Mouse (Mus musculus) midbrain, postnatal 0 days (tissue): ENCODE measurements around the gene Plcl1. TPM values are rescaled to one million over a fixed set of nuclear protein-coding genes. Genes with fewer than 3 reads are reported as not detected.
A peak's percentile ranks its signal among the peaks of the same experiment; 100 is the strongest.

Experiments used
- ATAC-seq: fragments of 200-750 bp; cut with Nextera tagmentation; 2 replicates; pipeline ENCODE4 v1.8.0; 2017; ENCODE audit warnings: moderate number of reproducible peaks, mild to moderate bottlenecking, moderate TSS enrichment, moderate library complexity; ENCODE audit not compliant: low FRiP score
- DNase-seq: peaks from one replicate; pipeline ENCODE4 v3.0.0-alpha.2; 2015; ENCODE audit warnings: low spot score
- H3K27ac ChIP-seq: fragments of 300-500 bp; sonication (generic); 2 replicates; pipeline ENCODE4 v1.5.1; 2014; ENCODE audit warnings: low read depth, mild to moderate bottlenecking, low read length, mixed read lengths
- H3K27me3 ChIP-seq: fragments of 300-500 bp; sonication (generic); 2 replicates; pipeline ENCODE4 v1.6.1; 2014; ENCODE audit warnings: low read length, control low read depth, mixed read lengths; ENCODE audit not compliant: insufficient read depth
- H3K36me3 ChIP-seq: fragments of 300-500 bp; sonication (generic); 2 replicates; pipeline ENCODE4 v1.6.1; 2014; ENCODE audit warnings: low read length, control low read depth, mixed read lengths; ENCODE audit not compliant: insufficient read depth
- H3K4me1 ChIP-seq: fragments of 300-500 bp; sonication (generic); 2 replicates; pipeline ENCODE4 v1.6.1; 2014; ENCODE audit warnings: mild to moderate bottlenecking, control low read depth, antibody characterized with exemption, low read length, mixed read lengths; ENCODE audit not compliant: insufficient read depth
- H3K4me2 ChIP-seq: fragments of 300-500 bp; sonication (generic); 2 replicates; pipeline ENCODE4 v1.6.1; 2014; ENCODE audit warnings: low read depth, mild to moderate bottlenecking, low read length, mixed read lengths; ENCODE audit not compliant: poor library complexity, severe bottlenecking
- H3K4me3 ChIP-seq: fragments of 300-500 bp; sonication (generic); 2 replicates; pipeline ENCODE4 v1.5.1; 2014; ENCODE audit warnings: low read depth, mild to moderate bottlenecking, low read length, moderate library complexity
- H3K9ac ChIP-seq: fragments of 300-500 bp; sonication (generic); replicated peaks from 2 replicates; pipeline ENCODE4 v1.6.1; 2014; ENCODE audit warnings: mild to moderate bottlenecking, low read length, moderate library complexity, mixed read lengths; ENCODE audit not compliant: poor library complexity, severe bottlenecking
- H3K9me3 ChIP-seq: fragments of 300-500 bp; sonication (generic); 2 replicates; pipeline ENCODE4 v1.6.1; 2016; ENCODE audit warnings: low read length, control low read depth
- CTCF ChIP-seq: IDR thresholded peaks from 2 replicates; pipeline ENCODE4 v1.5.1; 2016; ENCODE audit warnings: antibody characterized with exemption, mild to moderate bottlenecking
- WGBS: fragments of 180-500 bp; shearing (Covaris S2); extraction: QIAGEN DNeasy Blood & Tissue Kit; methylation state at CpG from one replicate; pipeline ENCODE4 v1.1.7; 2014; 5-methylcytosine and 5-hydroxymethylcytosine counted together
- polyA plus RNA-seq: library from polyadenylated mRNA; unstranded; fragments of >200 nt; fragmentation: Nextera tagmentation; extraction: Ambion mirVana; gene quantifications from 2 replicates; pipeline ENCODE4 v1.2.1, GENCODE M21; 2015
- total RNA-seq: library from RNA; depleted of rRNA; stranded (reverse); fragments of >200 nt; gene quantifications from 2 replicates; pipeline ENCODE4 v1.2.3, GENCODE M21; 2014

The Plcl1 gene
- total and polyA plus RNA-seq, 2 experiments from 2014 or later: 3.9 to 9.4 TPM

DNA sequence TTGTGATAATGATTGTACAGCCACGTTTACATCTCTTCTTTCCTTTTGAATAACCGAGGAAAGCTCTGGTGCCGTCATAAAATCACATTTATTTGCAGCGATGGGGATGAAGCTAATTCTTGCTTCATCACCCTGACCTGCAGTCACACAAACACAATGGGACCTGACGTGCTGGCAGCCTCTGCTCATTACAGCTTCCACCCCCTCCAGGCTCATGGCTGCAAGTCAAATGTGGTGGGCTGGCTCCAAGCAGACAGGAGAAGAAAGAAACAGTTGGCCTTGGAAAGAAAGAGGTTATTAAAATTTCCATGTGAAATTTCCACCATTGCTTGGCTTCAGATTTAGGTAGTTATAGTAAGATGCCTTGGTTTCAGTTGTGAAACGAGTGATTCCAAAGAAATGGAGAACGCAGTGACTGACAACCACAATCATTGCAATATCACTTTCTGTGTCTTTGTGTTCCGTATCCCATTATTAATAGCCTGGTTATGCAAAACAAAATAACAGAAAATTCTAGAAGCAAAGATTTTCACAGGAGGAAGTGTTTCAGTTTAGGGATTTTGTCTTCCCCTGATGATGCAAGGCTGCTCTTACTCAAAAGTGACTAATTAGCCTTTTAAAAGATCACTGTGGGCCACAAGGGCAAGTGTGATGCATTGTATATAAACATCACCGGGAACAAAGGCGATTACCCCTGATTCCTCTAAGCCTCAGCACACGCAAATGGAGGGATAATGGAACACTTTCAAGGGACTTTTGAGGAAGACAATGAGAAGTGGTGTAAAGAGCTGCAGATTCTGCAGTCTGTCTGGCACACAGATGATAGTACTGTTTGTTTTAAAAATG, 260.3 kb downstream of the Plcl1 start:
- Histone ChIP-seq H3K4me1 (peaks cover 5% of the 10 kb centered on the region; the same call in 1 of the 2 replicates), H3K36me3 (no peaks in the 10 kb centered on the region), H3K9me3 (no peaks in the 10 kb centered on the region), H3K27me3 (no peaks in the 10 kb centered on the region), H3K4me3 (no peak overlapping the region), H3K27ac (peak overlapping the region; percentile 55), H3K9ac (peak overlapping the region; percentile 44; the same call in 1 of the 2 replicates), H3K4me2 (peak overlapping the region; percentile 20; the same call in 1 of the 2 replicates)
- ATAC-seq (peak; percentile 78), DNase-seq (peak; percentile 75)
- no peak for TF ChIP-seq CTCF
- 17% methylated on average over 11 of the region's 11 CpGs for WGBS

DNA sequence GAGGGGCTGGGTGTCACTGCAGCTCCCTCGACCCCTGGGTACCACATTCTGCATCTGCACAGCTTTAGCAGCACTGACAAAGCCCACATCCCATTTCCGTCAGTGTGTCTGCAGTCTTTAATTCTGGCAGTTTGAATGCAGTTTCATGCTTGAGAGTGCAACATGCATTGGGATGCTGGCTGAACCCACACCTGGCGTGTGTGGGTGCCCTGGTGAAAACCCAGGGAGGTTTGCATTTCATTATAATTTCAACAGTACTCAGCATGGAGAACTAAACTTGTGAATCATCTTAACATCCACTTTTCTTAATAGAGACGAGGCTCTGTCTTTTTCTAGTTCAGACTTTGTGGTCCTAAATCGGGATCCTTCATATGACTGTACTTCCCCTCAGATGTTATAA, 261.1 kb downstream of the Plcl1 start:
- peaks cover 5% of the 10 kb centered on the region; the same call in 1 of the 2 replicates for H3K4me1 ChIP-seq
- no peaks in the 10 kb centered on the region for H3K9me3 ChIP-seq
- ATAC-seq (no peak; the same call in 1 of the 2 replicates), DNase-seq (no peak)
- H3K4me2 ChIP-seq: no peak overlapping the region
- no peaks in the 10 kb centered on the region for H3K36me3 ChIP-seq
- H3K27me3 ChIP-seq: no peaks in the 10 kb centered on the region
- H3K4me3 ChIP-seq: no peak overlapping the region
- whole genome bisulfite sequencing: 51% methylated on average over 5 of the region's 5 CpGs
- no peak overlapping the region for H3K27ac ChIP-seq
- no peak overlapping the region for H3K9ac ChIP-seq
- no peak for TF ChIP-seq CTCF

DNA sequence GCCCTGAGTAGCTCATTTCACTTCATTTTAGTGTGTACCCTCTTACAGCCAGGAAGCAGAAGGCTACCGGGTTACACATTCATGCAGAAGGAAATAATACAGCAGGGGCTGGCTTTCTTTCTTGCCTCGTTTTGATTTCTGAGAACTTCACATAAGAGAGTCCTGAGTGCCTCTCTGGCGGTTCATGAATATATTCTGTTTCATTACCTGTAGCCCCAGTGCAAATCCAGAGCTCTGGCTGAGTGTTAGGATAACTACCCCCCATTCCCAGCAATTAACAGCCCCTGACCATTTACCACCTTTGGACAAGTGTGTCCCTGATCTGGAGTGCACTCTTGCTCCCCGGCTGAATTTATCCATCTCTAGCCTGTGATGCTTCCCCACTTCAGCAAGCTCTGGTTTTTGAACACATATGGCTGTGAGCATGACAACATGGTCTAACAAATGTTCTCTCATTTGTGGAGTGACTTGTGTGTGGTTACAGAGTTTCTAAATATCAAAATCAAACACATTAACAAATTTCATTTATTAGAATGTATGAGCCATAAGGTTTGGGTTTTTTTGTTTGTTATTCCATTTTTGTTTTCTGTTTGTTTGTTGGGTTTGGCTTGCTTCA, 263.0 kb downstream of the Plcl1 start:
- H3K27me3 ChIP-seq: no peaks in the 10 kb centered on the region
- WGBS: 34% methylated on average over 4 of the region's 4 CpGs
- H3K36me3 ChIP-seq: no peaks in the 10 kb centered on the region
- H3K9me3 ChIP-seq: no peaks in the 10 kb centered on the region
- DNase-seq (no peak), ATAC-seq (no peak)
- H3K27ac ChIP-seq: no peak overlapping the region
- H3K9ac ChIP-seq: no peak overlapping the region
- no peak for TF ChIP-seq CTCF
- H3K4me3 ChIP-seq: no peak overlapping the region
- peaks cover 5% of the 10 kb centered on the region; the same call in 1 of the 2 replicates for H3K4me1 ChIP-seq
- H3K4me2 ChIP-seq: no peak overlapping the region

DNA sequence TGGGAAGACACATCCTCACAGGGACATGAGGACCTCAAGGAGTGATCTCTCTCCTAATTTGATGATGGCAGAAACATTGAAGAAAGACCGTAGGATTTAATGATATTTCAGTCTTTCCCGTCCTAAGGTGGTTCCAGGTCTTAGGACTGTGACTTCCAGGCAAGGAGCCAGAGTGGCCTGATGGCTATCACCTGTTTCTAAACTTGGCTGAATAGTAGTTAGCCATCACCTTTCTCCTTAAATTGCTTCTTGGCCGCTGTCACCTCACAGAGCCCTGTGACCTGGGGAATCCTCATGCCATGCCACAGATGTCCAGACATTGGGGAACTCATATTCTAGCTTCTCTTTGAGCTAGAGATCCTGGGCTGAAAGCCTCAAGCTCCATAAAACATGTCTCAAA, 277.0 kb downstream of the Plcl1 start:
- Histone ChIP-seq H3K27me3 (no peaks in the 10 kb centered on the region), H3K4me3 (no peak overlapping the region)
- no peak for ATAC-seq

DNA sequence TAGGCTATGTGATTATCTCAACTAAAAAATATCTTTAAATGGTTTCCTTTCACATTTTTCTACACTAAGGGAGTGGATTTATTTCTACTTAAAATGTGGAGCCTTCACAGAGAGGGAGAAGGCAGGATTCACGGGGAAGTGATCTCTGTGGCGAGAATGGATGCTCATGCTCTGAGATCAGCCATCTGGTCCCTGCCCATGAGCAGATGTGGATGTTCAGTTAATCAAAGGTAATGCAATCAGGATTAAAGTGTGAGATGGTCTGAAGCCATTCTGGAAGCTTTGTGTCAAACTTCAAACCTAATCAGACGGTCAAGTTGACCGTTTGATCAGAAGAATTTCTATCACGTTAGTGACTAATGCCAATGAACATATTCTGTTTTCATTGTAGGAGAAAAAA, 280.5 kb downstream of the Plcl1 start:
- no peak overlapping the region for H3K4me3 ChIP-seq
- H3K9me3 ChIP-seq: no peaks in the 10 kb centered on the region
- H3K27ac ChIP-seq: no peak overlapping the region
- no peak overlapping the region for H3K9ac ChIP-seq
- WGBS: 74% methylated on average over 5 of the region's 5 CpGs
- no peak for TF ChIP-seq CTCF
- no peaks in the 10 kb centered on the region for H3K36me3 ChIP-seq
- no peak for ATAC-seq
- no peak overlapping the region for H3K4me2 ChIP-seq
- no peaks in the 10 kb centered on the region for H3K27me3 ChIP-seq
- H3K4me1 ChIP-seq: no peaks in the 10 kb centered on the region
- peak; percentile 58 for DNase-seq

More for the DNA sequence above, 277.0 kb downstream of the Plcl1 start:
- no peak for DNase-seq
- H3K27ac ChIP-seq: no peak overlapping the region
- no peaks in the 10 kb centered on the region for H3K9me3 ChIP-seq
- WGBS: 94% methylated on average over 3 of the region's 3 CpGs
- H3K9ac ChIP-seq: no peak overlapping the region
- no peaks in the 10 kb centered on the region for H3K4me1 ChIP-seq
- no peak for TF ChIP-seq CTCF
- H3K4me2 ChIP-seq: no peak overlapping the region
- no peaks in the 10 kb centered on the region for H3K36me3 ChIP-seq
